Mouse (Mus musculus) spleen, postnatal 14 days (tissue): Measurements from ENCODE around the gene Olfr550.
A peak's percentile ranks its signal among the peaks of the same experiment; 100 is the strongest.
"Not testable (repeated sequence)": the region's sequence is repeated elsewhere in the genome, so short reads cannot be mapped to it uniquely, and the experiment has no call there.

Experiments used
- DNase-seq, 2 experiments: peaks; one replicate each; pipeline ENCODE4 v3.0.0; 2021 to 2022; ENCODE audit warnings: low spot score in 2 of 2

Gene Olfr550

DNA sequence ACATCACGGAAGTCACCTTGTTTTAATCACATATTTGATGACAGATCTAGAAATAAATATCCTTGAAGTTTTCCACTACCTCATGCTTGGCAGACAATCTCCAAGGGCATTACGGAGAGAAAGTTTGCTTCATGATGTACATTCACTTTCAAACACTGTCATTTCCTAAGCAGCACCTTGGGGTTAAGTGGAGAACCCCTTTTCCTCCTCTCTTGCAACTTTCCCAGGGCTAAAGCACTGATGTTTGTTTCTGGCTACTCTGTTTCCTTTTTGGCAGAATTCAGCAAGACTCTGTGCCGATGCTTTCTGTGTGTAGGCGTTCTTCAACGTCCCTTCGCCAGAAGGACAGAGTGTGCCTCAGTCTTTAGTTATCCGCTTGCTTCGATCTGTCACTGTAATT, at the start of gene Olfr550:
Gene Olfr550 (plus strand): TSS at position 301 of the 400 bp plus-strand sequence.
- DNase-seq: no peak

DNA sequence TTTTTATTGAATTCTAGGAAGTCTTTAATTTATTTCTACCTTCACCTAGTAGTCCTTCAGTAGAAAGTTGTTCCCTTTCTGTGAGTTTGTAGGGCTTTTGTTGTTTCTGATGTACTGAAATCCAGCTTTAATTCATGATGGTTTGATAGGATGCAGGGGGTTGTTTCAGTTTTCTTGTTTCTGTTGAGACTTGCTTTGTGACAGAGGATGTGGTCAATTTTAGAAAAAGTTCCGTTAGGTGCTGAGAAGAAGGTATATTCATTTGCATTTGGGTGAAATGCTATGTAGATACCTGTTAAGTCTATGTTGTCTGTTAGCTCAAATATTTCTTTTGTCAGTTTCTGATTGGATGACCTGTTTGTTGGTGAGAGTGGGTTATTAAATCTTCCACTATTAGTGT, 42.2 kb upstream of the Olfr550 start:
- no peak for DNase-seq

DNA sequence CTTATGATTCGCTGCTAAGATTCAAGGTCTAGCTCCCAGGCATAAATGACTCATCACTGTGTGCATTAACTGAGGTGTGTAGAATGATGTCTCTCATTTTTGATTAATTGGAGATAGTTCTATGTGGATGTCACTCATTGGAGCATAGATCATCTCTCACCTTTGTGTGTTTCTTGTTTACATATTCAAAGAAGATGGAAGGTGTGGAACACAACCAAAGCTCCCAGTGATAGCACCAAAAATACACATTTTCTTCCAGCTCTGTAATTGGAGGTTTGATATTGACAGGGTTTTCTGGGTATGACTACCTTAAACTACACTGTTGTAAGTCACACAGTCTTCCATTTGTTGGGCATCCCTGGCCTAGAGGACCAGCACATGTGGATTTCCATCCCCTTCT, 36.8 kb upstream of the Olfr550 start, which contains the start of gene Olfr547:
Gene Olfr547 (plus strand): TSS at position 301 of the 400 bp plus-strand sequence.
- no peak for DNase-seq

DNA sequence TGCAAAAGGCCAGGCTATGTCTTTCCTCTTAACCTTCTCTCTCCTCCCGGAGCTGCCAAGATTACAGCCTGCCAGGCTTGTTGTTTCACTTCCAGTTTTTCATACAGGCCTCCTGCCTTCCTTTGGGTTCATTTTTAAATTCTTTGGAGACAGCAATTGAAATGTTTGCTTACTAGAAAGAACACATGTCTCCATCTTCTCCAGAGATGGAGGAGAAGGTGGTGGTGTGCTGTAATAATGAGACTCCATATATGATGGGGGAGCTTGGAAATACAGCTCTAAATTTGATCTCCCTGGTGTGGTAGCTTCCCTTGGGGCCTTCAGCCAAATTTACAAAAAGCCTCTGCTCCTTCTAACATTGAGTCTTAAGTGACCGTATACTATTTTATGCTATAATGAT, 30.6 kb upstream of the Olfr550 start, which contains the start of gene Olfr548-ps1:
Gene Olfr548-ps1 (plus strand): TSS at position 301 of the 400 bp plus-strand sequence.
- DNase-seq: no peak

DNA sequence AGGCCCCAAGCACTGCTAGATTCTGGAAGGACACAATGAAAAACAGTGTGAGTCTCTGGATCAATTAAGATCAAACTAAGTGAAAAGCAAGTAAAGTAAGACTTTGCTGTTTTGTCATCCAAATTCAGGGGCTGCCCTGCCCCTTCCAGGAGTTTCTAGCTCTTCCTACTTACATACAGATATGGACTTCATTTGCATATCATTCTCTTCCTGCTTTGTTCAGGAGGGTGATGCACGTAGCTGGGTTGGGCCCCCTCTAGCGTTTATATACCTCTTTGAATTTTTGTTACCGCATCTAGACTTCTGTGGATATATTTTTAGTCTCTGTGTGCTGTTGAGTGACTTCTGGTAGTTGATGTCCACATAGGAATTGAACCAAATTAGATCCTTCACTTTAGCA, 30.0 kb upstream of the Olfr550 start:
- no peak for DNase-seq

DNA sequence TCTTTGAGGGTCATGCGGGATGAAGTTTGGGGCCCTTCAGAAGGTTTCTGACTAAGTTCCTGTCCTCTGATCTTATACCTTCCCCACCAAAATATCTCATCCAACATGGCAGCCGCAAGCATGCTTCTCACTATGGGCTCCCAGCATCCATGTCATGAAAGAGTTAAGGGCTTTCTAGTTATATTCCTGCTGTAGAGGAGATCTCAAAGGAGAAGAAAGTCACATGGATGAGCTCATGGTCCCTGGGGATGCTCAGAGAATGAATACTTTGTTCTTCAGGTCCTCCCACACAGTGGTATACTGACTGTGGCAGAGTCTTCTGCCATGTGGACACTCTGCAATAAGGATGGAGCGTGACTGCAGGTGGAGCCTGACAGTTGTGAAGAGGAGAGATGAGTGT, 21.7 kb upstream of the Olfr550 start, which contains the start of gene Olfr549:
Gene Olfr549 (plus strand): TSS at position 301 of the 400 bp plus-strand sequence.
- DNase-seq: no peak

DNA sequence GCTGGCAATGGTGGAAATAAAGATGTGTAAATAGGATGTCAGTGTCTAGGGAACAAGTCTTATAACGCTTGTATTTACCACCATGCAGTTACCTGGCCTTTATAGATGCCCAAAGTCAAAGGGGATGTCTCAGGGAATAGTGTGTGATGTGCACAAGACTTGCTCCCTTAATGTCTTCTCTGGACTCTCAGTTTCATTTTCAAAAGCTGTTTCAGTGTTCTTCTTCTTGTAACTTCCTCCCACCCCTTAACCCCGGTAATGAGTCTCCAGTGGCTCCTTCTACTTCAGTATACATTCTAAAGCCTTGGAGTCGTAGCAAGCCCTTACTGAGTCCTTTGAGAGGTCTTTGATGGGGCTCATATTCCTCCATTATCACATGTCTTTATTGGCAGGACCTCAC, 18.0 kb upstream of the Olfr550 start:
- no peak for DNase-seq

DNA sequence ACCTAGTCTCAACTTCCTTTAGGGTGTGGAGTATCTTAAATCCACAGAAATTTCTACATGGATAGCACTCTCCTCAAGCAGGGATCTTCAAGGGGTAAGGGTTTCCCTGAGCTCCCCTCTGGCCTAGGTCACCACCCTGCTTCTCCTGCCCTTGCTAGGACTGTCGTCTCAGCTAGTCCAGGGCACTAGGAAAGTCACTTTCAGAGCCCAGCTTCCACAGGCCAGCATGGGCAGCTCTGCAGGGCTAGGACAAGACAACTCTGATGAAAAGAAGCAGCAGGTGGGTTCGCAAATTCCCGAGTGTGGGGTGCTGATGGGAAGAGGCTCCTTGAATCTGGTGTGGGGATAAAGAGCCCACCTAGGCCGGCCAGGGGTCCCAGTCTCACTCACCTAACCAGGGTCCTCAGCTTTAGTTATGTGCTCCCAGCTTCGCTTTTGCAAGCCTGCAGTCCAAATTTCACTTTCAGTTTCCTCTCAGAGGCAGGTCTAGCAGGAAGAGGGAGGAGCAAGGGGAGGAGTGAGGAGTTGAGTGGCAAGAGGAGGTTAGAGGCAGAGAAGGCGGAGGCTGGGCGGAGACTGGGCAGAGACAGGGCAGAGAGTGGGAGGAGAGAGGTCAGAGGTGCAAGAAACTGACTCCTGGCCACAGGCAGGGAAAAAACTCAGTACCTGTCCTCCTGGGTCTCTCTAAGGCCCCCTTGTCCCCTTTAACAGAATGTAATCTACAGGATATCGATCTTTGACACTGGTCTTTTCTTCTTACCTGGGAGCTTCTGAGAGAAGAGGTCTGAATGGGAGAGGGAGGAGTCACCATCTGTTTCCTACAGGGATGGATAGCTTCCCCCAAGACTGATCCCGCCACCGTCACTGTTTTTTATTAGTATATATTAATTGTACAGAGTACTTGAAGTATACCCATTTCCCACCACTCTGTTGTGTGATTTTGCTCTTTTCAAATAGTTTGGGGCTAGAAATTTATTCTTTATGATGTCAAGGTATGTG, 5.9 kb upstream of the Olfr550 start, which contains the start of gene Trim21:
Gene Trim21 (minus strand): TSS at position 488 of the 999 bp plus-strand sequence.
- peak; percentile 71 to 78 for DNase-seq

DNA sequence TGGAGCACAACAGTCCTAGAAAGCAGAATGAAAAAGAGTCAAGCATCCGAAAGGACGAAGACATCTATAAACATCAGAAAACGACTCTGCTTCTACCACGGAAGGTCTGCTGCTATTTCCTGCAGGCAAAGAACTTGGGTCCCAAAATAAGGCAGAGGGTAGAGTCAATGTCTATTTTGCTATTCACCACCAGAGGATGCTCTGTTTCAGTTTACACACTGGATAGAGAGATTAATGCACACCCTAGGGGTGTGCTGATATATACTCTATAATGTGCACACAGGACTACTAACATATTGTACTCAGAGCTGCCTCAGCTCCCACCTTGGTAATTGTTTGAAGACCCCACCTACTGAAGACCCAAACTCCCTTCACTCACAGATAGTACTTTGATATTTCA, 5.0 kb upstream of the Olfr550 start:
- DNase-seq: no peak

DNA sequence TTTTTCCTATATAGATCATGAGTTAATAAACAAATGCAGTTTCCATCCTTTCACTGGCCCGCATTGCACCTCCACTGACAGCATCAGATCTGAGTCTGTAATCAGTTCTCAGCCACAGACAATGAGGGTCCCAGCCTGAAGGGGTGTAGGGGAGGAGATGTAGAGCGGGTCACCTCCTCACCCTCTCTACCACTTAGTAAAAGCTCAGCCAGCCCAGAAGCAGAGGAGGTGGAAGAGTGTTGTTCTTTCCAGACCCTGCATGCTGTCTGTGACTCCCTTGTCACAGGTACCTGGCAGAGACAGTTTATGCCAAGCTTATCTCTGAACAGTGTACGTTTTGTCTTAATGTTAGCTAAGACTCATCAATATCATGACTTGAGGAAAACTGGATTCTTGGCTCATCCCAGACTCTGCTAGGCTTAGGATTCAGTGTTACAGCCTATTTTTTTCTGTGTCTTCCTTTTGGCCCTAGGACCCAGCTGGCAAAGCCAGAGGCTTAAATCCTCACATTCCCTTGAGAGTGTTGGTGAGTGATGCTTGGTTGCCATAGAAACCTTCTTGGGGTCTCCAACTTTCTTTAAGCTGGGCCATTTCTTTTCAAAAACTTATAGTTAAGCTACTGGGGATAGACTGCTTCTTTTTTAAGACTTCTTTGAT, 2.1 kb downstream of the Olfr550 start:
- no peak for DNase-seq

DNA sequence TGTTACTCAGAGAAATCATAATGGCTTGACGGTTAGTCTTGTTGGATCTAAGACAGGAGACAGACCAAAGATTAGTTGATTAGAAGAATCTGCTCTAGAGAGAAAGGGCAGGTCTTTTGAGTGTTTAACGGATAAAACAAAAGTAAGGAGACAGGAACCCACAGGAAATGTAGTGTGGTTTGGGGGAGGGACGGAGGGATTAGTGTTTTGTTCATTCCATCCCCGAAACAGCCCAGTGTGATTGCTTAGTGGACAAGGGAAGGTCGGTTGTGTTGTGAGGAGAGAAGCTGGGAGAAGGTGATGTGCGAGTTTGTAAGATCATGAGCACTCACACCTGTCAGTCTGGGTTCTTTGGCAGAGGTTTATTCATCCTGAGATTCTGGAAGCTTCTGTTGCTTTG, 4.8 kb downstream of the Olfr550 start:
- DNase-seq: no peak

DNA sequence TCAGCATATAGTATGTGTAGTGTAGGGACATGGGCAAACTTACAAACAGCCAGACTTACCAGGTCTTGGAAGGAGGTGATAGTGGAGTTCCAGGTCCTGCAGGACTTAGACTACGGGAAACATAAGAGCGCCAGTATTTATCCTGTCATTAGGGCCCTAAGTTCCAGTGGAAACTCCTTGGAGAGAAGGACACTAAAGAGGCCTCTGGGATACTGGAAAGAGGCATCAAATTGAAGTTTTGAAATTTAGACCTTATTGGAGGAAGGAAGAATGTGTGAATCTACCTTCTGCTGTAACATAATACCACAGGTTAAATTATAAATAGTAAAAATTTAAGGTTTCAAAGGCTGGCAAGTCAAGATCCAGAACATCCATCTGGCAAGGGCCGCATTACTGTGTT, 20.5 kb downstream of the Olfr550 start, which contains the start of gene Olfr551:
Gene Olfr551 (minus strand): TSS at position 101 of the 400 bp plus-strand sequence.
- no peak for DNase-seq

DNA sequence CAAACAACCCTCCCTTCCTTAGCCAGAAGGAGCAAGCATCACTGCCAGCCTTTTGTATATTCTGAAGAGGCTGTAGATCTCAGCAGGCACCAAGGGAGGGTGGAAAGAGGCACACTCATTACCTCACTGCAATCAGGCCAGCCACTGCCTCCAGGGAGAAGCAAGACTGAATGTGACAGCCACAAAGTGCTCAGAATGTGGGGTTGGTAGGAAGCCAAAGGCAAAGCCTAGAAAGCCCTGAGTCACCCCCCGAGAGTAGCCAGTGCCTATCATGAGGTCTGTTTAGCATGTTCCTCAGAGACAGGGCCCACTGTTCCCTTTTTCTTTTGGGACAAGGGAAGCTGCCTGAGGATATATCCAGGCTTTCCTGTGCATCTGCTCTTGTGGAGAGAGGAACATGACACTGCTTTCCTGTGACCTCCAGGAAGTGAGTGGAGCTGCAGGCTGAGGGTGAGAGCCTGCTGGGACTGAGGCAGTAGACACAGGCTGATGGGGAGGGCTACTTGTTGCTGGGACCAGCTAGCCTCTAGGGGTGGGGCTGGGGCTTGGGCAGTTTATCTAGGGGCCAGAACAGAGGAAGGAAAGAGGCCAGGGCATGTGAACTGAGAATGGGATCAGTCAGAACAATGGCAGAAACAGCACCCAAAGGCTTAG, 26.3 kb downstream of the Olfr550 start, which contains the start of gene Olfr552:
Gene Olfr552 (plus strand): TSS at position 393 of the 654 bp plus-strand sequence.
- DNase-seq: no peak

DNA sequence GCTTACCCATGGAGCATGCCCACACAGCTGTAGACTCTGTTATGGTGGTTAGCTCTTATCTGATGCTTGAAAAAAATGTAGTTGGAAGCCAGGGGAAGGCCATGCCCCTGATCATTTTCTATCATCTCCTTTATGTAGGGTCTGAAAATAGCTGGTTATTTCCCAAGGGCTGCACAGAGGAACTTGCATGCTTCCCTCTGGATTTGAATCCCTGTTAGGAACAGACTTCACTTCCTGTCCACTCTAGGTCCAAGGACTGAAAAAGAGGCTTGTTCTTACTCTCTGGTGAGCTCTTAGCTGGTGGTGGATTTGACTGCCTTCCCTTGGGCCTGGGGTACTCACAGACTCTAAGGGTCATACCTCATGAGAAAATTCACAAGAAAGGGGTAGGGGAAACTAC, 46.9 kb downstream of the Olfr550 start, which contains the start of gene Olfr553:
Gene Olfr553 (minus strand): TSS at position 101 of the 400 bp plus-strand sequence.
- no peak for DNase-seq

DNA sequence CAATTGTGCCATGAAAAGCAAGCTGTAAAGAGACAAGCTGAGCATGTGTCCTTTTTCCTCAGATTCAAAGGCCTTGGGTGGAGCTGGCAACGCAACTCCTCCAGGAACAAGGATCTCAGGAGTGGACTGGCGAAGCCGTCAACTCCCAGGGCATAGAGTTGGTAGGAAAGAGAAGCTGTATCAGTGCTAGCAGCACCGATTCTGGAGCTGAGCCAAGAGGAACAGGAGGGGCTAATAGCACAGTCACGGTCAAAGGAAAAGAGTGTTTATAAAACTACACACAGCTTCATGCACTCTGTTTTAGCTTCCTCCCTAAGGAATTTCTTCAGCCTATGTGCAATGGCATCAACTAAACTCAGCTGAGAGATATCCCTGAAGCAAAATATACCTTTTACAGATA, 48.4 kb downstream of the Olfr550 start:
- DNase-seq: no peak

DNA sequence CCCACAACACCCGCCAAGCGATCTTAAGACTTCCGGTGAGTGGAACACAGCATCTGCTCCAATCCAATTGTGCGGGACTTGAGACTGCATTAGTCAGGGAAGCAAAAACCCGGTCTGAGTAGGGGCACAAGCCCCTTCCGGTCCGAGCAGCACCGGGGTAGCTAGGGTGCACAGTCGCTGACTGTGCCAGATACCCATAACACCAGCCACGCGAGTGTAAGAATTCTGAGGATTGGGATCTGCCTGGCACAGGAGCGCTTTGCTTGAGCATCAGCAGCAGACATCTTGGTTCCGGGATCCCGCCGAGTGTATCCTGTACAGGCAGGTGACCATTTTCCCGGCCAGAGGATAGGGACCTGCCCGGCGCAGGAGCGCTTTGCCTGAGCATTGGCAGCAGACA, 49.1 kb downstream of the Olfr550 start:
- DNase-seq: not testable (repeated sequence)
